Mouse (Mus musculus): ENCODE measurements around the gene 4930402H24Rik. TPM values are rescaled to one million over a fixed set of nuclear protein-coding genes. Genes with fewer than 3 reads are reported as not detected.

4930402H24Rik gene
- polyA plus RNA-seq, 1 experiment = 11.7 TPM

DNA sequence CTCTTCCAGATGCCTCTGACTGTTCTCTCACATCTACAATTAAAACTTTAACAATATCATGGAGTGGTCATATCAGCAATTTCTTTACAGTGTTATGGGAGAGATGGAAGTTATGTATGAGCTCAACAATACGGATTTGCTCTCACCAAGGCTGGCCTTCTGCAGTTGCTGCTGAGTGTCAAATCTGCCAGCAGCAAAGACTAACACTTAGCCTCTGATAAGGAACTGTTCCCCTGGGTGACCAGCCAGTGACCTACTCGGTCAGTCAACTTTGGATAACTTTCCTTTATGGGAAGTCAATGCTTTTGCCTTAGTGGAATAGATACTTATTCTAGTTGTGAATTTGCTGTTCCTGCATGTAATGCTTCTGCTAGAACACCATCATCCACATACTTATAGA, 62.6 kb downstream of the 4930402H24Rik start:
- H3K27me3 ChIP-seq (ENCODE audit: control insufficient read depth, insufficient read depth, insufficient read length) = no peaks in the 10 kb centered on the region
- no peak overlapping the region for H3K4me3 ChIP-seq (ENCODE audit: insufficient read depth, poor library complexity, severe bottlenecking)
- H3ac ChIP-seq (ENCODE audit: control insufficient read depth, insufficient read length, low read depth) = no peak overlapping the region
- peaks cover 11% of the 10 kb centered on the region for H3K79me2 ChIP-seq (ENCODE audit: control insufficient read depth, insufficient read depth)
- H3K79me3 ChIP-seq (ENCODE audit: low read depth) = peaks cover 9% of the 10 kb centered on the region
- H3K36me3 ChIP-seq (ENCODE audit: control insufficient read depth, insufficient read depth) = no peaks in the 10 kb centered on the region
- TF ChIP-seq CEBPB (IDR thresholded peaks at IDR 0.05; ENCODE audit: low read depth) (no peak), MYOG (IDR thresholded peaks at IDR 0.05; ENCODE audit: control insufficient read depth, extremely low read depth, insufficient read length) (no peak), MYOD1 (IDR thresholded peaks at IDR 0.05; ENCODE audit: control insufficient read depth, insufficient read length, low read depth) (no peak), USF1 (IDR thresholded peaks at IDR 0.05; ENCODE audit: low read depth) (no peak), MAX (IDR thresholded peaks at IDR 0.05) (no peak), CTCF (IDR thresholded peaks at IDR 0.05; ENCODE audit: control insufficient read depth, insufficient read depth, insufficient read length) (no peak), FOSL1 (IDR thresholded peaks at IDR 0.05; ENCODE audit: insufficient read depth, low read length, poor library complexity, severe bottlenecking) (no peak)

GRCm38 (mm10) chr2:130840846-130841245, 65.4 kb downstream of the 4930402H24Rik start:
- peaks cover 6% of the 10 kb centered on the region for H3K36me3 ChIP-seq (ENCODE audit: control insufficient read depth, insufficient read depth)
- peaks cover 36% of the 10 kb centered on the region for H3K79me2 ChIP-seq (ENCODE audit: control insufficient read depth, insufficient read depth)
- no peak overlapping the region for H3ac ChIP-seq (ENCODE audit: control insufficient read depth, insufficient read length, low read depth)
- H3K79me3 ChIP-seq (ENCODE audit: low read depth) = peaks cover 26% of the 10 kb centered on the region
- TF ChIP-seq CTCF (IDR thresholded peaks at IDR 0.05; ENCODE audit: control insufficient read depth, insufficient read depth, insufficient read length) (no peak), FOSL1 (IDR thresholded peaks at IDR 0.05; ENCODE audit: insufficient read depth, low read length, poor library complexity, severe bottlenecking) (no peak), MYOG (IDR thresholded peaks at IDR 0.05; ENCODE audit: control insufficient read depth, extremely low read depth, insufficient read length) (no peak), USF1 (IDR thresholded peaks at IDR 0.05; ENCODE audit: low read depth) (no peak), MAX (IDR thresholded peaks at IDR 0.05) (no peak), MYOD1 (IDR thresholded peaks at IDR 0.05; ENCODE audit: control insufficient read depth, insufficient read length, low read depth) (no peak), CEBPB (IDR thresholded peaks at IDR 0.05; ENCODE audit: low read depth) (no peak)
- no peaks in the 10 kb centered on the region for H3K27me3 ChIP-seq (ENCODE audit: control insufficient read depth, insufficient read depth, insufficient read length)
- no peak overlapping the region for H3K4me3 ChIP-seq (ENCODE audit: insufficient read depth, poor library complexity, severe bottlenecking)

DNA sequence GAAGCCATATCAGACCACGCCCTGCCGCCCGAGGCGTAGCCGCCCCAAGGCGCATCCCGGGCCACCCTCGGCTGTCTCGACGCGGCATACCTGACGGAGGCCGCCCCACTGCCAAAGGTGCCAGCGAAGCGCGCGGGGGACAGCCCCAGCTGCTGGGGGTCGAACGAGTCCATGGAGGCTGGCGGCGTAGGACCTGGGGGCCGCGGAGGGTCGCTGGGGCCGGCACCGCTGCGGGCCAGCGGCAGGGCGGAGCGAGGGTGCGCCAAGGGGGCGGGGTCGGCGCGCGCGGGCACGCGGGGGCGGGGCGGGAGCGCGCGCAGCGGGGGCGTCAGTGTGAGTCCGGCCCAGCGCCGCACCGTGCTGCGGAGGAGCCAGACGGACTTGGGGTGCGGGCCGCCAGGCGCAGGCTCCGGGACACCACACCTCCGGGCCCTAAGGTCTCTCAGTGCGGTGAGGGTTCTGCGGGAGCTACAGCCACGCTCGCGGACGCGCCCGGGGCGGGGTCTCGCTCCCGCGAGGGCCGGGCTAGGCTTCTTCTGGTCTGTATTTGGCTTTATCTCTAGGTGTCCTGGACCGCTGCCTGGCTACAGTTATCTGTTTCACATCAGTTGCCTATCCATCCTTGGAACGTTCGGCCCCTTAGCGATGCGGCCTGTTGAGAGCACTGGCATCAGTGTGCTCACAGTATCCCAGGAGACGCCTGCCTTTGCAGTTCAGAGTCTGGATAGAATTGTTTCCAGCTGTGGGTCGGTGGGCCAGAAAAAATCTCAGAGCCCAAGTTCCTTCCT, 66.1 kb downstream of the 4930402H24Rik start:
- Histone ChIP-seq H3K27me3 (ENCODE audit: control insufficient read depth, insufficient read depth, insufficient read length) (no peaks in the 10 kb centered on the region), H3K79me3 (ENCODE audit: low read depth) (peaks cover 26% of the 10 kb centered on the region), H3ac (ENCODE audit: control insufficient read depth, insufficient read length, low read depth) (peak overlapping the region; percentile 97), H3K36me3 (ENCODE audit: control insufficient read depth, insufficient read depth) (peaks cover 6% of the 10 kb centered on the region), H3K79me2 (ENCODE audit: control insufficient read depth, insufficient read depth) (peaks cover 43% of the 10 kb centered on the region), H3K4me3 (ENCODE audit: insufficient read depth, poor library complexity, severe bottlenecking) (peak overlapping the region; percentile 78)
- TF ChIP-seq CEBPB (IDR thresholded peaks at IDR 0.05; ENCODE audit: low read depth) = no peak
- TF ChIP-seq FOSL1 (IDR thresholded peaks at IDR 0.05; ENCODE audit: insufficient read depth, low read length, poor library complexity, severe bottlenecking) = no peak

DNA sequence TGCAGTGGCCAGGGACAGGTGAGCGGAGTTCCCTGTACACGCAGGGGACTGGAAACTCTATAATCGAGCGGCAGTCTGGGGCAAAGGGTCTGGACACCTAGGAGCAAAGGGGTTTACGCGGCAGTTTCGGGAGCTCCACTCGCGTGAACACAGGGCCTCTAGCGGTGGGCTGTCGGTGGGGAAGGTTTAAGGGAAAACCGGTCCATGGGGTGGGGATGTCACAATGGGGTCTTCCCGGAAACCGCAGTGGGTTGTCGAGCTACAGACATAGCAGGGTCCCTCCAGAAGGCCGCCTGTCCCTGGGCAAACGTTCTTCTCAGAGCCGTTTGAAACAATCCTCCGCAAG, 66.7 kb downstream of the 4930402H24Rik start:
- Histone ChIP-seq H3K27me3 (ENCODE audit: control insufficient read depth, insufficient read depth, insufficient read length) (no peaks in the 10 kb centered on the region), H3K79me3 (ENCODE audit: low read depth) (peaks cover 26% of the 10 kb centered on the region), H3K79me2 (ENCODE audit: control insufficient read depth, insufficient read depth) (peaks cover 49% of the 10 kb centered on the region), H3K4me3 (ENCODE audit: insufficient read depth, poor library complexity, severe bottlenecking) (peak overlapping the region; percentile 78), H3ac (ENCODE audit: control insufficient read depth, insufficient read length, low read depth) (peak overlapping the region; percentile 97), H3K36me3 (ENCODE audit: control insufficient read depth, insufficient read depth) (peaks cover 6% of the 10 kb centered on the region)
- TF ChIP-seq CTCF (IDR thresholded peaks at IDR 0.05; ENCODE audit: control insufficient read depth, insufficient read depth, insufficient read length) = no peak
- TF ChIP-seq MYOD1 (IDR thresholded peaks at IDR 0.05; ENCODE audit: control insufficient read depth, insufficient read length, low read depth) = no peak
- no peak for TF ChIP-seq USF1 (IDR thresholded peaks at IDR 0.05; ENCODE audit: low read depth)
- TF ChIP-seq FOSL1 (IDR thresholded peaks at IDR 0.05; ENCODE audit: insufficient read depth, low read length, poor library complexity, severe bottlenecking) = no peak
- no peak for TF ChIP-seq MAX (IDR thresholded peaks at IDR 0.05)
- TF ChIP-seq MYOG (IDR thresholded peaks at IDR 0.05; ENCODE audit: control insufficient read depth, extremely low read depth, insufficient read length) = no peak
- no peak for TF ChIP-seq CEBPB (IDR thresholded peaks at IDR 0.05; ENCODE audit: low read depth)

DNA sequence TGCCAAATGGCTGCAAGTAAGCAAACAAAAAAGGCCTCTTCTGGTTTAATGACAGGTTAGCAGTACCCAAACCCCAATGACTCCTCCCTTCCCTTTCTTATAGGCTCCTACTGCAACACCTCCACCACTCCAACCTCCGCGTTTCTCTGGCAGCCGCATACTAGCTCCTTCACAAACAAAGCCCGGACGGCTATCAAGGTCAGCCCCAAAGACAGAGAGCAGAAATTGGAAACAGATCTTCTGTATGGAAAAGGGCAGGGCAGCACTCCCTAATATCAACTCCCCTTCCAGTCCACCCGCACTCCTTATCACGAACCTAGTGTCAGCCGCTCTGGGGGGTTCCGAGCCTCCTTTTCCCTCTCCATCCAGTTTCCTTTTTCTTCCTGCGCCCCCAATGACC, 67.1 kb downstream of the 4930402H24Rik start:
- Histone ChIP-seq H3ac (ENCODE audit: control insufficient read depth, insufficient read length, low read depth) (peak overlapping the region; percentile 97), H3K36me3 (ENCODE audit: control insufficient read depth, insufficient read depth) (peaks cover 6% of the 10 kb centered on the region), H3K79me2 (ENCODE audit: control insufficient read depth, insufficient read depth) (peaks cover 49% of the 10 kb centered on the region), H3K27me3 (ENCODE audit: control insufficient read depth, insufficient read depth, insufficient read length) (no peaks in the 10 kb centered on the region), H3K79me3 (ENCODE audit: low read depth) (peaks cover 27% of the 10 kb centered on the region), H3K4me3 (ENCODE audit: insufficient read depth, poor library complexity, severe bottlenecking) (peak overlapping the region; percentile 78)
- TF ChIP-seq MYOD1 (IDR thresholded peaks at IDR 0.05; ENCODE audit: control insufficient read depth, insufficient read length, low read depth) (no peak), USF1 (IDR thresholded peaks at IDR 0.05; ENCODE audit: low read depth) (no peak), MAX (IDR thresholded peaks at IDR 0.05) (no peak), MYOG (IDR thresholded peaks at IDR 0.05; ENCODE audit: control insufficient read depth, extremely low read depth, insufficient read length) (no peak), CTCF (IDR thresholded peaks at IDR 0.05; ENCODE audit: control insufficient read depth, insufficient read depth, insufficient read length) (no peak), CEBPB (IDR thresholded peaks at IDR 0.05; ENCODE audit: low read depth) (no peak), FOSL1 (IDR thresholded peaks at IDR 0.05; ENCODE audit: insufficient read depth, low read length, poor library complexity, severe bottlenecking) (no peak)
